Mouse (Mus musculus): ENCODE measurements around the gene Mavs. TPM values are rescaled to one million over a fixed set of nuclear protein-coding genes. Genes with fewer than 3 reads are reported as not detected.

The Mavs gene
- 17.2 and 17.9 TPM in 2 replicates for polyA plus RNA-seq (2016; fragmentation: Nextera tagmentation; extraction: Ambion mirVana)

GRCm38 (mm10) chr2:131233307-131234126 lies at the start of gene Mavs:
Mavs (plus strand) TSS chr2:131234063.
- peak within 1 kb of the TSS; percentile 79 for H3K27ac ChIP-seq
- peak within 1 kb of the TSS; percentile 76 for H3K9ac ChIP-seq (replicated peaks)
- no peaks in the 10 kb centered on the region; the same call in 1 of the 2 replicates for H3K27me3 ChIP-seq
- ATAC-seq (ENCODE audit: insufficient number of reproducible peaks, insufficient read depth, low FRiP score, low TSS enrichment, low read depth) = peak; percentile 100
- H3K4me1 ChIP-seq (replicated peaks) = peaks cover 18% of the 10 kb centered on the region
- peaks cover 9% of the 10 kb centered on the region; the same call in 1 of the 2 replicates for H3K36me3 ChIP-seq
- no peaks in the 10 kb centered on the region for H3K9me3 ChIP-seq
- WGBS = 10% methylated on average over 29 of the region's 29 CpGs
- peak within 1 kb of the TSS; percentile 56 for H3K4me3 ChIP-seq (replicated peaks)
- H3K4me2 ChIP-seq = peak within 1 kb of the TSS; percentile 81

GRCm38 (mm10) chr2:131186343-131186742 lies 47.5 kb upstream of the Mavs start:
- ATAC-seq (ENCODE audit: insufficient number of reproducible peaks, insufficient read depth, low FRiP score, low TSS enrichment, low read depth) = no peak
- H3K36me3 ChIP-seq = peaks cover 15% of the 10 kb centered on the region; the same call in 1 of the 2 replicates
- H3K4me1 ChIP-seq (replicated peaks) = peaks cover 41% of the 10 kb centered on the region
- H3K27ac ChIP-seq = peak overlapping the region; percentile 69
- H3K9ac ChIP-seq (replicated peaks) = peak overlapping the region; percentile 79
- no peaks in the 10 kb centered on the region for H3K27me3 ChIP-seq
- peak overlapping the region; percentile 69 for H3K4me3 ChIP-seq (replicated peaks)
- H3K4me2 ChIP-seq = peak overlapping the region; percentile 87
- 1% methylated on average over 14 of the region's 14 CpGs for WGBS
- H3K9me3 ChIP-seq = no peaks in the 10 kb centered on the region

- H3K27me3 ChIP-seq = no peaks in the 10 kb centered on the region
- ATAC-seq (ENCODE audit: insufficient number of reproducible peaks, insufficient read depth, low FRiP score, low TSS enrichment, low read depth) = peak; percentile 89
- peaks cover 21% of the 10 kb centered on the region for H3K36me3 ChIP-seq
Observed at GRCm38 (mm10) chr2:131186771-131187601, 46.9 kb upstream of the Mavs start, which contains the start of the genes Cdc25b and Spef1. Cdc25b (plus strand) TSS chr2:131186949. Spef1 (minus strand) TSS chr2:131187282.

GRCm38 (mm10) chr2:131187602-131187922 lies 46.3 kb upstream of the Mavs start:
- peak overlapping the region; percentile 79 for H3K9ac ChIP-seq (replicated peaks)
- no peaks in the 10 kb centered on the region for H3K27me3 ChIP-seq
- H3K27ac ChIP-seq = peak overlapping the region; percentile 83; the same call in 1 of the 2 replicates
- no peaks in the 10 kb centered on the region for H3K9me3 ChIP-seq
- peaks cover 25% of the 10 kb centered on the region for H3K36me3 ChIP-seq
- H3K4me2 ChIP-seq = peak overlapping the region; percentile 87
- H3K4me1 ChIP-seq (replicated peaks) = peaks cover 41% of the 10 kb centered on the region
- ATAC-seq (ENCODE audit: insufficient number of reproducible peaks, insufficient read depth, low FRiP score, low TSS enrichment, low read depth) = no peak
- 21% methylated on average over 3 of the region's 3 CpGs for WGBS
- peak overlapping the region; percentile 69 for H3K4me3 ChIP-seq (replicated peaks)

More at GRCm38 (mm10) chr2:131186771-131187601, 46.9 kb upstream of the Mavs start, which contains the start of the genes Cdc25b and Spef1:
- Histone ChIP-seq H3K9ac (replicated peaks) (peak within 1 kb of the TSS; percentile 79), H3K4me3 (replicated peaks) (peak within 1 kb of the TSS; percentile 69), H3K4me2 (peak within 1 kb of the TSS; percentile 87), H3K9me3 (no peaks in the 10 kb centered on the region), H3K4me1 (replicated peaks) (peaks cover 41% of the 10 kb centered on the region), H3K27ac (peak within 1 kb of the TSS; percentile 83)
- under 1% methylated on average over 42 of the region's 43 CpGs for WGBS

- Histone ChIP-seq H3K4me3 (replicated peaks) (peak overlapping the region; percentile 69), H3K9ac (replicated peaks) (0 out of 2 replicates have a peak overlapping the region, but pooled peaks have one; percentile 79), H3K4me2 (peak overlapping the region; percentile 87), H3K27me3 (no peaks in the 10 kb centered on the region), H3K27ac (no peak overlapping the region), H3K9me3 (no peaks in the 10 kb centered on the region), H3K36me3 (peaks cover 32% of the 10 kb centered on the region), H3K4me1 (replicated peaks) (peaks cover 41% of the 10 kb centered on the region)
- 95% methylated on average over 5 of the region's 5 CpGs for WGBS
- no peak for ATAC-seq (ENCODE audit: insufficient number of reproducible peaks, insufficient read depth, low FRiP score, low TSS enrichment, low read depth)
Observed at GRCm38 (mm10) chr2:131188311-131188710, 45.6 kb upstream of the Mavs start.

GRCm38 (mm10) chr2:131189521-131190309 lies 44.1 kb upstream of the Mavs start:
- H3K9me3 ChIP-seq = no peaks in the 10 kb centered on the region
- ATAC-seq (ENCODE audit: insufficient number of reproducible peaks, insufficient read depth, low FRiP score, low TSS enrichment, low read depth) = no peak
- H3K36me3 ChIP-seq = peaks cover 46% of the 10 kb centered on the region
- H3K4me3 ChIP-seq (replicated peaks) = no peak overlapping the region
- peak overlapping the region; percentile 19 for H3K4me2 ChIP-seq
- H3K4me1 ChIP-seq (replicated peaks) = peaks cover 41% of the 10 kb centered on the region
- H3K9ac ChIP-seq (replicated peaks) = no peak overlapping the region
- whole genome bisulfite sequencing = 45% methylated on average over 5 of the region's 5 CpGs
- H3K27ac ChIP-seq = 0 out of 2 replicates have a peak overlapping the region, but pooled peaks have one; percentile 17
- H3K27me3 ChIP-seq = no peaks in the 10 kb centered on the region

GRCm38 (mm10) chr2:131190344-131191004 lies 43.4 kb upstream of the Mavs start:
- Histone ChIP-seq H3K4me3 (replicated peaks) (no peak overlapping the region), H3K4me2 (peak overlapping the region; percentile 19; the same call in 1 of the 2 replicates), H3K9me3 (no peaks in the 10 kb centered on the region), H3K4me1 (replicated peaks) (peaks cover 41% of the 10 kb centered on the region), H3K27me3 (no peaks in the 10 kb centered on the region), H3K27ac (0 out of 2 replicates have a peak overlapping the region, but pooled peaks have one; percentile 17), H3K36me3 (peaks cover 54% of the 10 kb centered on the region), H3K9ac (replicated peaks) (no peak overlapping the region)
- 32% methylated on average over 10 of the region's 10 CpGs for WGBS
- no peak; the same call in 1 of the 2 replicates for ATAC-seq (ENCODE audit: insufficient number of reproducible peaks, insufficient read depth, low FRiP score, low TSS enrichment, low read depth)

- Histone ChIP-seq H3K4me3 (replicated peaks) (no peak overlapping the region), H3K4me1 (replicated peaks) (peaks cover 38% of the 10 kb centered on the region), H3K4me2 (no peak overlapping the region), H3K9me3 (no peaks in the 10 kb centered on the region), H3K27me3 (no peaks in the 10 kb centered on the region), H3K36me3 (peaks cover 59% of the 10 kb centered on the region), H3K9ac (replicated peaks) (no peak overlapping the region), H3K27ac (0 out of 2 replicates have a peak overlapping the region, but pooled peaks have one; percentile 17)
- no peak for ATAC-seq (ENCODE audit: insufficient number of reproducible peaks, insufficient read depth, low FRiP score, low TSS enrichment, low read depth)
- WGBS = 71% methylated on average over 7 of the region's 7 CpGs
Observed at GRCm38 (mm10) chr2:131191005-131191390, 42.9 kb upstream of the Mavs start.

GRCm38 (mm10) chr2:131196606-131197316 lies 37.1 kb upstream of the Mavs start:
- peaks cover 81% of the 10 kb centered on the region for H3K36me3 ChIP-seq
- no peak overlapping the region for H3K4me2 ChIP-seq
- 90% methylated on average over 16 of the region's 16 CpGs for WGBS
- no peak overlapping the region for H3K9ac ChIP-seq (replicated peaks)
- no peak for ATAC-seq (ENCODE audit: insufficient number of reproducible peaks, insufficient read depth, low FRiP score, low TSS enrichment, low read depth)
- H3K27me3 ChIP-seq = no peaks in the 10 kb centered on the region
- H3K4me3 ChIP-seq (replicated peaks) = no peak overlapping the region
- no peak overlapping the region for H3K27ac ChIP-seq
- H3K4me1 ChIP-seq (replicated peaks) = no peaks in the 10 kb centered on the region
- H3K9me3 ChIP-seq = no peaks in the 10 kb centered on the region

All from limb, embryonic 12.5 days (tissue).